Mouse (Mus musculus): ENCODE data around the gene Fbxl15. TPM values are rescaled to one million over a fixed set of nuclear protein-coding genes. Genes with fewer than 3 reads are reported as not detected.
A peak's percentile ranks its signal among the peaks of the same experiment; 100 is the strongest.

Gene Fbxl15
- total and polyA plus RNA-seq, 3 experiments: 6.7 to 41.6 (median 12.1) TPM

DNA sequence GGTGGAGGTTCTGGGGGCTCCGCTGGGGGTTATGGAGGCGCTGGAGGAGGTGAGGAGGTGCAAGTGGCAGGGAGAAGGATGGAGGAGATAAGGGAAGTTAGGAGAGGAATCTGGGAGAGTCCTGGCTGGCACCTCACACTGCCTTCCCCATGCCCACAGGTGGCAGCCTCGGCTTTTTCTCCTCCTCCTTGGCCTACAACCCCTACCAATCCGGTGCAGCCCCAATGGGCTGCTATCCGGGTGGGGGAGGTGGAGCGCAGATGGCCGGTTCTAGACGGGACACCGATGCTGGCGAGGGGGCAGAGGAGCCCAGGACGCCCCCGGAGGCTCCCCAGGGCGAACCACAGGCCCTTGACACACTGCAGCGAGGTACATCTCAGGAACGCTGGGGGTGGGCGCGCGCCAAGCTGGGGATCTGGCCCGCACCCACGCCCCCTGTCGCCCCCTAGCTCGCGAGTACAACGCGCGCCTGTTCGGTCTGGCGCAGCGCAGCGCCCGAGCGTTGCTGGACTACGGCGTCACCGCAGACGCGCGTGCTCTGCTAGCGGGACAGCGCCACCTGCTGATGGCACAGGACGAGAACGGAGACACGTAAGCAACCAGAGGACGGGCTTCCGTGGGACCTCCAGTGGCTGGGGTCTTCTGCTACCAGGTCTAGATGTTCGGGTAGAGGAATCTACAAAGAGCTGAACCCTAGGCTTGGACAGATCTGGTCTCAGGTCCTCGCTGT is 19.1 kb upstream of the Fbxl15 start:
- DNase-seq: peak; percentile 81

DNA sequence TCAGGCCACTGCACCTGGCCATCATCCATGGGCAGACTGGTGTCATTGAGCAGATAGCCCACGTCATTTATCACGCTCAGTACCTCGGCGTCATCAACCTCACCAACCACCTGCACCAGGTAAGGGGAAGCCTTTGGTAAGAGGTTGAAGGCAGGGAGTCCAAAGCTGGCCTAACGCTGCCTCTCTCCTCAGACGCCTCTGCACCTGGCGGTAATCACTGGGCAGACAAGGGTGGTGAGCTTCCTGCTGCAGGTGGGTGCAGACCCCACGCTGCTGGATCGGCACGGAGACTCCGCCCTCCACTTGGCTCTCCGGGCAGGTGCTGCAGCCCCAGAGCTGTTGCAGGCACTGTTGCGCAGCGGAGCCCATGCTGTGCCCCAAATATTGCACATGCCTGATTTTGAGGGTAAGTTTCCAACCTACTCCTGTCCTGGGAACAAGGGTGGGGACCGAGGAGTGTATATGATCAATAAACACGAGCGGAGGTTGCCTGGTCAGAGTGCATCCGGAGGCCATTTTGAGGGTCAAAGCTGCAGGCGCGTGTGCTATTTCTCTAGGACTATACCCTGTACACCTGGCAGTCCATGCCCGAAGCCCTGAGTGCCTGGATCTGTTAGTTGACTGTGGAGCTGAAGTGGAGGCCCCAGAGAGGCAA is 18.2 kb upstream of the Fbxl15 start:
- DNase-seq: peak; percentile 7

DNA sequence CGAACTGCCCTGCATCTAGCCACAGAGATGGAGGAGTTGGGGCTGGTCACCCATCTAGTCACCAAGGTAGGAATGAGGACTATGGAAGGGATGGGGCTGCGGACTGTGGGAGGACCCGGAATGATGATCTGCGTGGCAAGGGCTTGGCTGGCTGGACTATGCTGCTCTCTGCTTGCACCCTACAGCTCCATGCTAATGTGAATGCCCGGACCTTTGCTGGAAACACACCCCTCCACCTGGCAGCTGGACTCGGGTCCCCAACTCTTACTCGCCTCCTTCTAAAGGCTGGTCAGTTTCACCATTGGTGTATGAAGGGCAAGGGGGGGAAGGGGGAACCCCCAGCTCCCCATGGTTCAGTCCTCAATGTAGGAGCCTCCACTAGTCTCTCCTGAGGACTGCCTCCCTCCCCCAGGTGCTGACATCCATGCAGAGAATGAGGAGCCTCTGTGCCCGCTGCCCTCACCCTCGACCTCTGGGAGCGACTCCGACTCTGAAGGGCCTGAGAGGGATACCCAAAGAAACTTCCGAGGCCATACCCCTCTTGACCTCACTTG is 17.6 kb upstream of the Fbxl15 start:
- no peak for DNase-seq

DNA sequence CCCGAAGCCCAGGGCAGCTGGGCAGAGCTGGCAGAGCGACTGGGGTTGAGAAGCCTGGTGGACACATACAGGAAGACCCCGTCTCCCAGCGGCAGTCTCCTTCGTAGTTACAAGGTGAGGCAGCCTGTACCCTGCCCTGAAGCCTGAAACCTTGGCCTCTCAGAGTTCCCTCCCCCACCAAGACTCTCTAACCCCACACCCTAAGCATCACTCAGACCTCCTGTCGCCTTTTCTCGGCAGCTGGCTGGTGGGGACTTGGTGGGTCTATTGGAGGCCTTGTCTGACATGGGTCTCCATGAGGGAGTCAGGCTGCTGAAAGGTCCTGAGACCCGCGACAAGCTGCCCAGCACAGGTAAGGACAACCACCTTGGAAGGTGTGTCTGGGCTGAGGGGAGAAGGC is 16.6 kb upstream of the Fbxl15 start:
- DNase-seq: no peak

DNA sequence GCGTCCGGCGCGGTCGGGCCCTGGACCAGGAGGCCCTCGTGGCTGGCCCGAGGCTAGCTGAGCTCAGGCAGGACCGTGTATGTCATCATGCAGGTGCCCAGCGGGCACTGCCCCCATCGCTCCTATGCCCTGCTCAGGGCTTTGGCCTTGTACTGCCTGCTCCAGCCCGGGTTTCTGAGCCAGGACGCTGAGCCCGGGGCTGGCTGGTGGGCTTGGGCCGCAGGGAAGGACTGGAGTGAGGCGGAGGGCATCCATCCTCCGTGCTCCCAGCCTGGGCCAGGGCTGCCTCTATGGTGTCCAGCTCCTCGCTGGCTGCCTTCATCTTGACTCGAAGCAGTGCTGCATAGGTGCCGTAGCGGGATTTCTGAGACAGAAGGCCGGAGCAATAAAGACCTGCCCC is 15.4 kb upstream of the Fbxl15 start:
- peak; percentile 4 for DNase-seq

DNA sequence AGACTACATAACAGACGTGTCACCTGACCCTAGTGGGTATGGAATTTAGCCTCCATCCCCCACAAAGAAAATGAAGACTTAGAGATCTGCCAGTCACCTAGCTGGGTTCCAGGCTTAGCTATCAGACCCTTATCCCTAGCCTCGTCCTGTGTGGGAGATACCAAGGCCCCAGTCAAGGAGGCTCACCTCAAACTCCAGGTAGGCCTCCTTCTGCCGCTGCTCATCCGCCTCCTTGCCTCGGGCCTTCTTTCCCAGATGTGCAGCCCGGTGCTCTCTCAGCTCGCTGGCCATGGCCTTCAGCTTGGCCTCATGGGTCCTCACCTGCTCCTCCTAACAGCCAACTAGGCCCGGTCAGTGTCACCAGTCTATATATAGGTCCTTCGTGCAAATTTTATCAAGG is 14.9 kb upstream of the Fbxl15 start:
- no peak for DNase-seq

DNA sequence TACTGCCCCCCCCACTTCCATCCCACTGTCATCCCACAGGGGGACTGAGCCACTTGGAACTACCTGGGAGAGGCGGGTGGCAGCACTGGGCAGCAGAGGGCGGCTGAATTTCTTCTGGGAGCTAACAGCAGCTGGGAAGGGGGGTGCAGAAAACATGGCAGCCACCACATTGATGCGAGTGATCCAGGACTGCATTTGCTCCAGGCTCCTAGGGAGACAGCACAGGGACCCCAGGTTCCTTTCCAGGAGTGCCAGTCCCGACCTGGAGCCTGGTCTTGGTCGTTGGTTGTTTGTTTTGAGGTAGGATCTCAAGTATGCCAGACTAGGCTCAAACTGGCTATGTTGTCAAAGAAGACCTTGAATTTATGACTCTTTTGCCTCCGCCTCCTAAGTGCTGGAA is 14.4 kb upstream of the Fbxl15 start:
- DNase-seq: no peak

DNA sequence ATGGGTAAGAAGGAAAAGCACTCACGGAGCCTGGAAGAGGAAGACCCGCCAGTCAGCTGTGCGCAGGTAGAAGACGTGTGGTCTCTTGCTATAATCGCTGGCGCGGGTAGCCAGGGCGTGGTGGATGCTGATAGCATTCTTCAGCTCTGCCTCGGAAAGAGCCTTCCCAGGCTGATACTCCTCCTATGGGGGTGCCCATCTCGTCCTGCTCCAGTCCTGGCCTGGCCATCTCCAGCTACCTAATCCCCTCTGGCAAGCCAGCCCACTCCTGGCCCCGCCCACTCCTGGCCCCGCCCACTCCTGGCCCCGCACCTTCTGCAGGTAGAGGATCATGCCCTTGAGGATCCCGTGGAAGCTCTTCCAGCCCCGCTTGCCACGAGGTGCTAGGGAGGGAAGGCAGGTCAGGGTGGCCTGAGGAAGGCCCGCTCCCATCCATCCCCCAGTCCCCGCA is 13.8 kb upstream of the Fbxl15 start:
- DNase-seq: peak; percentile 24

DNA sequence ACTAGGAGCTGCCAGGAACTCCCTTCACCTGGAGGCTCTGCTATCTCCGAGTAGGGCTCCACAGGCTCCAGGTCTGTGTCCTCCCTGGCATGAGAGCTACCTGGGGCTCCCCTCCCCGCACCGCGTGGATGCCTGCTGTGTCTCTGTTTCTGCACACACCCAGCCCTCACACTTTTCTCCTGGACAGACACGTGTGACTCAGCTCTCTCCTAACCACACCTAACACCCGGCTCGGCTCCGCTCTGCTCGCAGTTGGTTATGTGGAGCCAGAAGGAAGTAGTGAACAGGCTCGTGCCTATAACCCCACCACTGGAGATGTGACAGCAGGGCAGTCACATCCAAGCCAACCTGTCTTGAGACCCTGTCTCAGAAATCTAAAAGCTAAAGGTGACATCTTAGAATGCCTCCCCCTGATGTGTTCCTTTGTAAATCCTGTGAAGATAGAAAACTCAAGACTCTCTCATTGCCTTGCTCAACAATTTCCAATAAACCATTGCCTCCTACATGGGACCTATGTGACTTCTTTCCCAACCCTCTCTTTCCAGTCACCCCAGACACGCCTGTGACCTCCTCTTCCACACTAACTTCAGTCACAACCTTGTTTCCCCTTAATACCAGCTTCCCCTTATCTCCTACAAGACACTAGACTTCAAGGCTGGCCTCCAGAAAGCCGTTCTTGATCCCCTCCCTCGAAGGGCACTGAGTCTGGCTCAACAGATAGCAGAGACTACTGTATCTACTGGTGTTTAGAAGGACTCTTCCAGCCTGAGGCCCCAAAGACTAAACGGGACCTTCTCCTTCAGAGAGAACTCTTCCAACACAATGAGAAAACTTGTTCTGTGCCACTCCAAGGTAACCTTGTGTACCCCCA is 12.9 kb upstream of the Fbxl15 start:
- no peak for DNase-seq

DNA sequence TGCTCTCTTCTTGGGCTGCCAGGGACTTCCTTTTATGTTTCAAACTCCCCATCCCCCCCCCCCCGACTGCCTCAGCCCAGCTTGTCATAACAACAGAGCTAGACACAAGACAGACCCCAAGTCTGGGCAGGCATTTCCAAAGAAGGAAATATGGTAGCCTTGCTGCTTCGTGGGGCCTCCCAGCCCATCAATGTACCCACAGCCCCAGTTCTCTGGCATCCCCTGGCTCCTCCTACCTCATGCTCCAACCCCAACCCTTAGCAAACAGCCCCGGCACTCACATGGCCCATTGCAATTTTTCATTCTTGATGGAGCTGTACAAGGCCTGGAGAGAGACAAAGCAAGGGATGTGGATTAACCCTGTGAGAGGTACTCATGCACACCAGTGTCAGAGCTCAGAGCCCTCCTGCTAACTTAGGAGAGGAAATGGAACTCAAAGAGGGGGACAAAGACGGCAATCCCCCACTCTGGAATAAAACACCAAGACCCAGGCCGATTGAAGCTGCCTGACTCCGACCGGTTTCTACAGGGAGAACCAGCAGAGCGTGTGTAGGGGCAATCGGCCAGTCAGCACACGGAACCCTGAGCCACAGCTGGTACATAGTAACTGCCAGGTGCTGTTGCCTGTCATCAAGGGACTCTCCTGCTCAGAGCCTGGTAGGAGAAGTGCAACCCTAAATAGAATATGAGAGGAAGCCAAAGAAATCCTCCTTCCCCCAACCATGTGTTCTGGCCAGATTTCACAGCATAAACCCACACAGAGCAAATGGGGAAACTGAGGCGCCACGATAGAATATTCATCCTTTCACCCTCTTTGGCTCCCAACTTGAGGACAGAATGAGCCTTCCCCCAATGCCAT is 12.0 kb upstream of the Fbxl15 start:
- DNase-seq: no peak

DNA sequence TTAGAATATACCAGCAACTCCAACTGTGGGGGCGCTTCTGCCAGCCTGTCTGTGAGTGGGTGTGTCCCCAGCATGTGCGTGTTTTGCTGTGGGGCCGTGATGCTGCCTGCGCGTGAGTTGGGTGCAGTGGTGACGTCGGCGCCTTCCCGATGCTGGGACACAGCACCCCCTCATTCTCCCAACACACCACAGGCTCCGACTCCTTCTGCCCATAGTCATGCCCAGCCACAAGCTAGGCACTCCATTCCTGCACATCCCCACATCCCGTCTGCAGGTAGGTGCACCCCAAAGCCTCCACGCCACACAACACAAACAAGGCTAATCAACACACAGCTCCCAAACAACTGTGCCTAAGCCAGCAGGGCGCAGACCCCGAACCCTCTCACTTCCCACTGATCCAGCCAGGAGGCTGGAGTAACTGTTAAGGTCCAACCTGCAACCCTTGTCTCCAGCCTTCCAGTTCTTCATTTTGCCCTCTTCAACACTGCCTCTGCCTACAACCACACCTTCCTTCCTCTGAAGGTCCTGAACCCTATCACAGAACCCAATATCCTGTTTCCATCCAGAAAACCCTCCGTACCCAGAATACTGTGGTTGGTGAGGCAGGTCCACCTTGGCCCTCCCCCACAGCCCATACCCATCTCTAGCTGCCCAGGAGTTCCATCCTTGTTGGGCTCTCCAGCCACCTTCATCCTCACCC is 11.0 kb upstream of the Fbxl15 start:
- DNase-seq: peak; percentile 6

DNA sequence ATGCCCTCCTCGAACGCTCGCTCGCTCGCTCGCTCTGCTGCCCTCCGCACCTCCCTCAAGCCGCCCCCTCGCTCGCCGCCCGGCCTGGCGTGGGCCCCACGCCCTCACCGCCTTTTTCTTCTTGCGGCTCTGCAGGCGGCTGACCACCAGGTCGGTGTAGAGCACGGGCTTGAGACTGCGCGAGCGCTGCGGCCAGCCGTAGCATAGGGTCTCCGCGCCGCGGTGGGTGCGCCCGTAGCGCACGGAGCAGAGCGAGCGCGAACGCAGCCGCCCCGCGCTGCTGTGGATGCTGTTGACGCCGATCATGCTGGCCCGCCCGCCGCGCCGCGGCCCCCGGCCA is 10.5 kb upstream of the Fbxl15 start:
- DNase-seq: peak; percentile 4

DNA sequence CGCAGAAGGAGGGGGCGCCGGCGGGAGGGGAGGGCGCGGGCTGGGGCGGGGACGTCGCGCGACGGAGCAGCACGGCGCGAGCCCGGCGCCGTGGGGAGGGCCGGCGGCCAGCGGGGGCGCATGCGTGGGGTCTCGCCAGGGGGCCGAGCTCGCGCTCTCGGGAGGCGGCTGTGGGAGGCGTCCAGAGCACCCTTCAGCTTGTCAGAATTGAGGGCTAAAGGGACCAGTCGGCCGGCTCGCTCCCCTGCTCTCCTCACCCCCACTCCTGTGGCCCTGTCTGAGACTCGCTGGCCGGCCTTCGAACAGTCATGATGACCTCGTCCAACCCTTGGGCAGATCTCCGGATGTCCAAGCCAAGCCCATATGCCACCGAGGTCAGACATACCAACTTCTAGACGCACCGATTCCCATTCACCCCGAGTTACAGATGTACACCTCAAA is 9.9 kb upstream of the Fbxl15 start:
- peak; percentile 50 for DNase-seq

DNA sequence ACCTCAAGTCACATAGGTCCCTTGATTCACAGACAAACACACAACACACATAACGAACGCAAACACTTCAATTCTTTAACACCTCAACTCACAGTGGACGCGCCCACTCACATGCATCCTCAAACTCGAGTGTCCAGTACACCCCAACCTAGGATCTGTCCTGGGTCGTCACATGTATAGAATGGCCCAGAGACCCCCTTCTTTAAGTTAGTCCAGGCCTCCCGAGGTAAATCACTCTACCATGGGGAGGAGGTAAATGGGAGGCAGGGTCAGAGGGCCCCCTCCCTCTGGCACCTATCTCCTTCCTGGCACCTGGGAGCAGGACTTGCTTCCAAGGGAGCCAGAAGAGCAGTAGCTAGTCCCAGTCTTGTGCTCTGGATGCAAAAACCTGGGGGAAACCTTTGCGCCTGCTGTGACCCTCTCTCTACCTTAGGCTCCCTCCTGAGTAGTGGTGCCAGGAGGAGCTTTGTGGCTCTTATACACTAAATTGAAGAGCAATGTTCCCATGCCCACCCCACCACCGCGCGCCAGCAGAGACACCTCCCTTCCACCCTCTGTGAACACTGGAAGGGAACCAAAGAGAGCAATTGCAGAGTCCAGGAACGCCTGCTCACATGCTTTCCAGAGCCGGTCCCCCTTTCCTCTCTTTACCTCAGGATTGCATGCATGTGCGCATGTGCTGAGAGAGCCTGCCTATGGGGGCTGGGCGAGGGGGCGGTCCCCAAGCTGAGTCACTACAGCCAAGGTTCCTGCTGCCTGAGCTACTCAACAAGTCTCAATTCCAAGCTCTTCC is 9.2 kb upstream of the Fbxl15 start:
- peak; percentile 93 for DNase-seq

DNA sequence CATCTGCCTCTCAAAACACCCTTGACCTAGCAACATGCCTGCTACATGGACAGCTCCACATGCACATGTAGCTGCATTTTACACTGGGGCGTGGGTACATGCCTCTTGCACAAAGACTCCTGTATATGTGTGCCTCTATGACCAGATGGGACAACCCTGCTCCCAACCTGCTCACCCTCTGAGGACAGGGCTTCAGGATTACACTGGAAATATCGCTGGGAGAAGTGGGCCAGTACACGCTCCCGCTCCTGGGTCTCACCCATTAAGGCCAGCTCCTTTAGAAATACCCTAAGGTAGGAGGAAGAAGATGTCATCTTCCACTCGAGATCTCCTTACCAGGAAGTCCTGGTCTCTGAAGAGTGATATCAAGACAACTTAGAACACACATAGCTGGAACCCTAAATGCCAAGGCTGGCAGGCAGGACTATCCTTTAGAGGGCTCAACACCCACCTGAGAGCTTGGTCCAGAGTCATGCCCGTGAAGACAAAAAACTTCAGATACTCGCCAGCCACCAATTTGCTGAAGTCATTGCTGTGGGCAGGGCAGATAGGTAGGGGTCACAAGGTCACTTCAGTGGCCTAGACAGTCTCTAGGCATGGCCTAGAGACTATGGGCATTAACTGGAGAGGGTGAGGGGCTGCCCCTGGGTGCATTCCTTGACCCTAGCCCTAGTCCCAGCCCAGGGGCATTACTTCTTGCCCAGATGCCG is 7.8 kb upstream of the Fbxl15 start:
- DNase-seq: no peak

DNA sequence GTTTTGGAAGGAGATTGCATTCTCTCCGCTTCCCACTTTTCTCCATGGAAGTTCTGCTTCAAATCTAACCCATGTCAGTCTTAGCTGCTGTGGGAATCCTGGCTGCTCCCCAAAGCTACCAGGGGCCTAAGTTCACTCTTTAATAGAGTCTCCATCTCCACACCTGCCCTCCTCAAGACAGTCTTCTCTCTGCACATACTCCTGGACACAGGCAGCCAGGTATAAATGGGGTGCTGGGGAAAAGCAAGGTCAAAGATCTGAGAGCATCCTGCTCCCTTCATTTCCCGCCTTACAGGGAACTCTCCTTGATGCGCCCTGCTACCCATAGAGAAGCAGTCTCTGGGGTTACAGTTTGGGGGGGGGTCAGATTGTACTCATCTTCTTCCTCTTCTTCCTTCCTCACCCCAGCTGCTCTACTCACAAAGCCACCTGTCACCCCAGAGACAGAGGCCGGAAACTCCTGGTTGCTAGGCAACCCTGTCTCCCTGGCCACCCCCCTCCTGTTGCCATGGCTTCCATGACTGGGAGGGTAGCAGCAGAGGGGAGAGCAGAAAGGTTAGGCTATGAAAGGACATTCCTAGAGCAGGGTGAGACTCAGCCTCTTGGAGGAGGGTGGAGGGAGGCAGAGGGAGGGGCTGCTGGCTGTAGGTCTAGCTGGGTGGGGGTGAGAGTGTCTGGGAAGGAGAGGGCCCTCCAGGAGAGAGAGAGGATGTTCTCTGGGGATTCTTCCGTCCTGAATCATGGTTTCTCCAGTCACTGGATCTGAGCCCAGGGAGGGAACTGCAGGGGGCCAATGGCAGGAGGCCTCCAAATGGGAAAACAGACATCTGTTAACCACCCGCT is 6.7 kb upstream of the Fbxl15 start:
- no peak for DNase-seq

DNA sequence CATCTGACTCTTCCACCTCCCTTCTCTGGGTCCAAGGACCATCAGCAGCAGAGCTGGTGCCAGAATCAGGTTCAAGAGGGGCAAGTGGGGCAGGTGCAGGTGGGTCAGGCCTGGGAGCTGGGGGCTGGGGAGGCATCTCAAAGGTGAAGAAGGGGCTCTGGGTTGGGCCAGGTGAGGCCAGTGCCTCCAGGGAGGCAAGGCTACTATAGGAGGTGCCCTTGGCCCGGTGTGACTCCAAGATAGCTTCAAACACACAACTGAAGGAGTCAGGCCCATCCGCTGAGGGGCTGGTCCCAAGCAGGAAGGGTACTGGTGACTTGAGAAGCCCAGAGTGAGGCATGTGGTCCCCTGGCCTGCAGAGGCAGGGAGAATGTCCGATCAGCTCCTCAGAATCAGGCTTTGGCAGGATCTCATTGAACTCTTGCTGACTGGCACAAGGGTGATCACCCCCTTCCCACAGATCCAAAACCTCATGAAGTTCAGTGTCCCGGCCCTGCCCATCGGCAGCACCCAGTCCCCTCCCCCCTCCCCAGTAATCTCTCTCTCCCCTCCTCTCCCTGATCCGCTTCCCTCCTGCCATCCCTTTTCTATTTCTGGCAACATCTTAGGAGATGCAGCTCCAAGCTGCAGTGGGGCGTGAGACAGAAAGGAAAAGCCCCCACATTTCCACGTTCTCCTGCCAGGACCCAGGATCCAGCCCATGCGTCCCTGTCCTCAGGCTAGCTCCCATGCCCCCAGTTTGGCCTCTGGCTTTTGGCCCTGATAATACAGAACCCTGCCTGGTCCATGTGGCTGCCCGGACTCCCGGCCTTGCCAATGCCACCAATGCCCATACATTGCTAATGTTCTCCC is 5.6 kb upstream of the Fbxl15 start:
- DNase-seq: no peak
